Mouse (Mus musculus) embryonic facial prominence, embryonic 15.5 days (tissue): ENCODE results near the gene Ugt1a10. TPM values are rescaled to one million over a fixed set of nuclear protein-coding genes. Genes with fewer than 3 reads are reported as not detected.
"Not testable (repeated sequence)": the region's sequence is repeated elsewhere in the genome, so short reads cannot be mapped to it uniquely, and the experiment has no call there.

Experiments
- ATAC-seq: fragments of 200-750 bp; cut with Nextera tagmentation; 2 replicates; pipeline ENCODE4 v1.8.0; 2017; ENCODE audit warnings: low read depth, moderate TSS enrichment; ENCODE audit not compliant: insufficient number of reproducible peaks, low FRiP score, low TSS enrichment
- H3K27ac ChIP-seq: fragments of 300-500 bp; sonication (generic); replicated peaks from 2 replicates; pipeline ENCODE4 v1.5.1; 2015; ENCODE audit warnings: mild to moderate bottlenecking, inconsistent platforms
- H3K27me3 ChIP-seq: fragments of 300-500 bp; sonication (generic); 2 replicates; pipeline ENCODE4 v1.6.1; 2015; ENCODE audit warnings: inconsistent platforms
- H3K36me3 ChIP-seq: fragments of 300-500 bp; sonication (generic); 2 replicates; pipeline ENCODE4 v1.6.1; 2015; ENCODE audit warnings: mild to moderate bottlenecking, inconsistent platforms
- H3K4me1 ChIP-seq: fragments of 300-500 bp; sonication (generic); 2 replicates; pipeline ENCODE4 v1.6.1; 2015; ENCODE audit warnings: inconsistent platforms
- H3K4me2 ChIP-seq: fragments of 300-500 bp; sonication (generic); replicated peaks from 2 replicates; pipeline ENCODE4 v1.6.1; 2015; ENCODE audit warnings: mild to moderate bottlenecking, inconsistent platforms
- H3K4me3 ChIP-seq: fragments of 300-500 bp; sonication (generic); replicated peaks from 2 replicates; pipeline ENCODE4 v1.5.1; 2015; ENCODE audit warnings: mild to moderate bottlenecking, inconsistent platforms
- H3K9ac ChIP-seq: fragments of 300-500 bp; sonication (generic); 2 replicates; pipeline ENCODE4 v1.6.1; 2015; ENCODE audit warnings: inconsistent platforms
- H3K9me3 ChIP-seq: fragments of 300-500 bp; sonication (generic); replicated peaks from 2 replicates; pipeline ENCODE4 v1.6.1; 2016; ENCODE audit warnings: inconsistent platforms
- WGBS: fragments of 180-500 bp; shearing (Covaris S2); methylation state at CpG from one replicate; pipeline ENCODE4 v1.1.7; 2015; 5-methylcytosine and 5-hydroxymethylcytosine counted together
- polyA plus RNA-seq: library from polyadenylated mRNA; unstranded; fragments of >200 nt; fragmentation: Nextera tagmentation; extraction: Ambion mirVana; gene quantifications from 2 replicates; pipeline ENCODE4 v1.2.1, GENCODE M21; 2015

Gene Ugt1a10
- polyA plus RNA-seq, 1 experiment from 2014 or later = not detected

GRCm38 (mm10) chr1:88143966-88144675, 88.9 kb downstream of the Ugt1a10 start:
- not testable (repeated sequence) for ATAC-seq, H3K4me2 ChIP-seq, H3K4me3 ChIP-seq, H3K9me3 ChIP-seq, H3K4me1 ChIP-seq, H3K27me3 ChIP-seq, H3K27ac ChIP-seq, H3K9ac ChIP-seq, H3K36me3 ChIP-seq
- WGBS = 2% methylated on average over 5 of the region's 5 CpGs

GRCm38 (mm10) chr1:88145278-88145677, 90.1 kb downstream of the Ugt1a10 start:
- not testable (repeated sequence) for H3K4me3 ChIP-seq, H3K36me3 ChIP-seq, H3K27ac ChIP-seq, H3K4me1 ChIP-seq, H3K27me3 ChIP-seq, H3K4me2 ChIP-seq, H3K9ac ChIP-seq, ATAC-seq, H3K9me3 ChIP-seq
- 53% methylated on average over 2 of the region's 2 CpGs for WGBS

GRCm38 (mm10) chr1:88150133-88150532, 94.9 kb downstream of the Ugt1a10 start:
- H3K27ac ChIP-seq, H3K4me3 ChIP-seq, H3K36me3 ChIP-seq, H3K27me3 ChIP-seq, H3K4me2 ChIP-seq, H3K9ac ChIP-seq, H3K4me1 ChIP-seq, ATAC-seq, H3K9me3 ChIP-seq: not testable (repeated sequence)
- 63% methylated on average over 2 of the region's 2 CpGs for WGBS

GRCm38 (mm10) chr1:88158430-88158829, 103.2 kb downstream of the Ugt1a10 start:
- no peaks in the 10 kb centered on the region for H3K36me3 ChIP-seq
- no peak overlapping the region for H3K4me2 ChIP-seq
- no peak overlapping the region for H3K9ac ChIP-seq
- H3K4me1 ChIP-seq = no peaks in the 10 kb centered on the region
- no peak for ATAC-seq
- no peaks in the 10 kb centered on the region for H3K9me3 ChIP-seq
- WGBS = 66% methylated on average over 2 of the region's 2 CpGs
- no peak overlapping the region for H3K27ac ChIP-seq
- H3K27me3 ChIP-seq = no peaks in the 10 kb centered on the region
- H3K4me3 ChIP-seq = no peak overlapping the region

GRCm38 (mm10) chr1:88165711-88166110, 110.5 kb downstream of the Ugt1a10 start, which contains the start of gene Ugt1a5:
TSS of gene Ugt1a5 (plus strand) at chr1:88166012.
- H3K27me3 ChIP-seq = no peaks in the 10 kb centered on the region
- no peak for ATAC-seq
- no peaks in the 10 kb centered on the region for H3K4me1 ChIP-seq
- H3K4me3 ChIP-seq = no peak within 1 kb of the TSS
- H3K27ac ChIP-seq = no peak within 1 kb of the TSS
- H3K36me3 ChIP-seq = no peaks in the 10 kb centered on the region
- WGBS = 75% methylated on average over 5 of the region's 5 CpGs
- no peak within 1 kb of the TSS for H3K4me2 ChIP-seq
- no peak within 1 kb of the TSS for H3K9ac ChIP-seq
- H3K9me3 ChIP-seq = no peaks in the 10 kb centered on the region

GRCm38 (mm10) chr1:88172190-88172589, 117.0 kb downstream of the Ugt1a10 start:
- not testable (repeated sequence) for H3K36me3 ChIP-seq, H3K4me1 ChIP-seq, H3K4me3 ChIP-seq, H3K9me3 ChIP-seq, ATAC-seq, H3K27ac ChIP-seq, H3K4me2 ChIP-seq, H3K27me3 ChIP-seq, H3K9ac ChIP-seq
- WGBS = 77% methylated on average over 7 of the region's 7 CpGs

GRCm38 (mm10) chr1:88179657-88180056, 124.5 kb downstream of the Ugt1a10 start:
- peaks cover 15% of the 10 kb centered on the region for H3K9me3 ChIP-seq
- 92% methylated on average over 1 of the region's 1 CpGs for WGBS
- no peaks in the 10 kb centered on the region for H3K27me3 ChIP-seq
- no peaks in the 10 kb centered on the region for H3K36me3 ChIP-seq
- no peak for ATAC-seq
- no peak overlapping the region for H3K4me2 ChIP-seq
- no peak overlapping the region for H3K27ac ChIP-seq
- no peak overlapping the region for H3K4me3 ChIP-seq
- no peaks in the 10 kb centered on the region for H3K4me1 ChIP-seq
- no peak overlapping the region for H3K9ac ChIP-seq

- no peak overlapping the region for H3K4me2 ChIP-seq
- no peaks in the 10 kb centered on the region for H3K27me3 ChIP-seq
- 85% methylated on average over 5 of the region's 5 CpGs for WGBS
- no peak overlapping the region for H3K4me3 ChIP-seq
- no peaks in the 10 kb centered on the region for H3K36me3 ChIP-seq
- no peaks in the 10 kb centered on the region for H3K9me3 ChIP-seq
- no peak for ATAC-seq
- no peak overlapping the region for H3K9ac ChIP-seq
- H3K4me1 ChIP-seq = no peaks in the 10 kb centered on the region
- no peak overlapping the region for H3K27ac ChIP-seq
Observed at GRCm38 (mm10) chr1:88186325-88186935, 131.2 kb downstream of the Ugt1a10 start.

- 61% methylated on average over 3 of the region's 3 CpGs for WGBS
- H3K4me2 ChIP-seq = no peak overlapping the region
- H3K9me3 ChIP-seq = no peaks in the 10 kb centered on the region
- no peak overlapping the region for H3K27ac ChIP-seq
- no peaks in the 10 kb centered on the region for H3K4me1 ChIP-seq
- no peak overlapping the region for H3K9ac ChIP-seq
- H3K36me3 ChIP-seq = no peaks in the 10 kb centered on the region
- H3K4me3 ChIP-seq = no peak overlapping the region
- H3K27me3 ChIP-seq = no peaks in the 10 kb centered on the region
- no peak for ATAC-seq
Observed at GRCm38 (mm10) chr1:88192136-88192535, 136.9 kb downstream of the Ugt1a10 start.

- Histone ChIP-seq H3K4me3 (no peak overlapping the region), H3K9ac (no peak overlapping the region), H3K9me3 (no peaks in the 10 kb centered on the region), H3K36me3 (no peaks in the 10 kb centered on the region), H3K27ac (no peak overlapping the region), H3K4me1 (no peaks in the 10 kb centered on the region), H3K27me3 (no peaks in the 10 kb centered on the region), H3K4me2 (no peak overlapping the region)
- ATAC-seq = no peak
- WGBS = 90% methylated on average over 1 of the region's 1 CpGs
Observed at GRCm38 (mm10) chr1:88195687-88196086, 140.5 kb downstream of the Ugt1a10 start.

- no peak overlapping the region for H3K9ac ChIP-seq
- WGBS = 64% methylated on average over 3 of the region's 3 CpGs
- H3K4me3 ChIP-seq = no peak overlapping the region
- no peaks in the 10 kb centered on the region for H3K27me3 ChIP-seq
- H3K9me3 ChIP-seq = no peaks in the 10 kb centered on the region
- H3K27ac ChIP-seq = no peak overlapping the region
- no peak overlapping the region for H3K4me2 ChIP-seq
- no peaks in the 10 kb centered on the region for H3K4me1 ChIP-seq
- no peak for ATAC-seq
- no peaks in the 10 kb centered on the region for H3K36me3 ChIP-seq
Observed at GRCm38 (mm10) chr1:88197443-88197842, 142.3 kb downstream of the Ugt1a10 start.

- H3K4me2 ChIP-seq = no peak overlapping the region
- no peak for ATAC-seq
- no peaks in the 10 kb centered on the region for H3K9me3 ChIP-seq
- 73% methylated on average over 2 of the region's 2 CpGs for WGBS
- no peak overlapping the region for H3K4me3 ChIP-seq
- H3K27me3 ChIP-seq = no peaks in the 10 kb centered on the region
- H3K27ac ChIP-seq = no peak overlapping the region
- peaks cover 1% of the 10 kb centered on the region; the same call in 1 of the 2 replicates for H3K4me1 ChIP-seq
- H3K36me3 ChIP-seq = no peaks in the 10 kb centered on the region
- no peak overlapping the region for H3K9ac ChIP-seq
Observed at GRCm38 (mm10) chr1:88199996-88200395, 144.8 kb downstream of the Ugt1a10 start.
